Mouse (Mus musculus): ENCODE results near the gene Gpr39. TPM values are rescaled to one million over a fixed set of nuclear protein-coding genes. Genes with fewer than 3 reads are reported as not detected.

Gene Gpr39
- polyA plus RNA-seq, 1 experiment from 2014 or later = 0.06 TPM

DNA sequence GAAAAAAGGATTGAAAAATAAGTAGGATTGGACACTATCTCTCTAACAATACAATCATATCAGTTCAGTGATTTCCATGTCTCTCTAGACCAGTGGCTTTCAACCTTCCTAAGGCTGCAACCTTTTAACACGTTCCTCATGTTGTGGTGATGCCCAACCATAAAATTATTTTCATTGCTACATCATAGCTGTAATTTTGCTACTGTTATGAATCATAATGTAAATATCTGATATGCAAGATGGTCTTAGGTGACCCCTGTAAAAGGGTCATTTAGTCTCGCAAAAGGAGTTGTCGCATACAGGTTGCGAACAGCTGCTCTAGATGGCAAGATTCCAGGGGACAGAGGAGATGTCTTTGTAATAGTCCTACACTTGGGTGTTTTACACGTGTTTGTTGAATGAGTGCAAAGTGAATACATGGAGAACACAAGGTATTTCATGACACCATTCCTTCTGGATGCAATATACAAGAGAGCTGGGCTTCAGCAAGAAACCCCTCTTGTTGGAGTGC is 11.6 kb upstream of the Gpr39 start:
- no peaks in the 10 kb centered on the region for H3K27me3 ChIP-seq (replicated peaks; ENCODE audit: low read depth, poor library complexity, severe bottlenecking)
- no peak overlapping the region for H3K4me3 ChIP-seq
- no peak for DNase-seq (ENCODE audit: low spot score)
- 79% methylated on average over 5 of the region's 5 CpGs for WGBS
- no peak overlapping the region for H3K27ac ChIP-seq (replicated peaks)
- no peaks in the 10 kb centered on the region for H3K36me3 ChIP-seq (replicated peaks)
- no peaks in the 10 kb centered on the region for H3K4me1 ChIP-seq
- no peaks in the 10 kb centered on the region for H3K9me3 ChIP-seq

DNA sequence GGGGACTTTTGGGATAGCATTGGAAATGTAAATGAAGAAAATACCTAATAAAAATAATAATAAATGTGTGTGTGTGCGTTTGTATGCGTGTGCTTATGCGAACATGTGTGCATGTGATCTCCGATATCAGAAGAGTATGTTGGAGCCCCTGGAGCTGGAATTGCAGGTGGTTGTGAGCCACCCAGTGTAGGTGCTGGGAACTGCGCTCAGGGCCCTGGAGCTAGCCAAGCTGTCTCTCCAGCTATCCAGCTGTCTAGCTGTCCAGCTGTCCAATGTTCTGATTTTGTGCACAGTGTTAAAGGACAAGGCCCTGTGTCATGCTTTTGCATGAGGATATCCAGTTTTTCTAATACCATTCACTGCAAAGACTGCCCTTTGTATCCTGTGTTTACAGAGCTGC is 7.8 kb upstream of the Gpr39 start:
- 83% methylated on average over 5 of the region's 5 CpGs for WGBS
- Histone ChIP-seq H3K27me3 (replicated peaks; ENCODE audit: low read depth, poor library complexity, severe bottlenecking) (no peaks in the 10 kb centered on the region), H3K4me1 (no peaks in the 10 kb centered on the region), H3K9me3 (no peaks in the 10 kb centered on the region), H3K36me3 (replicated peaks) (no peaks in the 10 kb centered on the region), H3K4me3 (no peak overlapping the region), H3K27ac (replicated peaks) (no peak overlapping the region)
- peak; percentile 13 for DNase-seq (ENCODE audit: low spot score)

DNA sequence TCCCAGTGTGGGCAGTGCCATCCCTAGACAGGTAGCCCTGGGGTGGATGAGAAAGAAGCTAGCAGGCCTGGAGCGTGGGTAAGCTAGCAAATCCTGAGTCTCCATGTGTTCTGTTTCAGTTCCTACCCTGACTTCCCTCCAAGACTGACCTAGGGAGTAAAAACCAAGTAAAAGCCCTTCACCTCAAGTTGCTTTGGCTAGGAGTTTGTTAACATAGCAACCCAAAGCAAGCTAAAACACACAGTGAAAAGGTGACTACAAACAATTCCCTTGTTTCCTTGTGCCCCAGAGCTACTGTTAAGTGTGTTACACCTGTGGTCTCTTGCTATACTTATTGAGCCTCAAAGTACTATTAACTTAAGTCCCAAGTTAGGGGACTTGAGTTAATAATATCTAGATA is 1.6 kb upstream of the Gpr39 start:
- no peak for DNase-seq (ENCODE audit: low spot score)
- Histone ChIP-seq H3K9me3 (no peaks in the 10 kb centered on the region), H3K36me3 (replicated peaks) (no peaks in the 10 kb centered on the region), H3K27me3 (replicated peaks; ENCODE audit: low read depth, poor library complexity, severe bottlenecking) (no peaks in the 10 kb centered on the region), H3K4me3 (no peak overlapping the region), H3K4me1 (peaks cover 4% of the 10 kb centered on the region), H3K27ac (replicated peaks) (no peak overlapping the region)
- 86% methylated on average over 1 of the region's 1 CpGs for WGBS

DNA sequence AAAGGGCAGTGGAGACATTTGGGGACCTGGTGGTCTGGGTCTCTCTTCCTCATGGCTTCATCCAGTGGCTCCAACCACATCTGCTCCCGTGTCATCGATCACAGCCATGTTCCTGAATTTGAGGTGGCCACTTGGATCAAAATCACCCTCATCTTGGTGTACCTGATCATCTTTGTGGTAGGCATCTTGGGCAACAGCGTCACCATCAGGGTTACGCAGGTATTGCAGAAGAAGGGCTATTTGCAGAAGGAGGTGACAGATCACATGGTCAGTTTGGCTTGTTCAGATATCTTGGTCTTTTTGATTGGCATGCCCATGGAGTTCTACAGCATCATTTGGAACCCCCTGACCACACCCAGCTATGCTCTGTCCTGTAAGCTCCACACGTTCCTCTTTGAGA is 491 bp downstream of the Gpr39 start:
- H3K4me3 ChIP-seq = no peak overlapping the region
- no peaks in the 10 kb centered on the region for H3K36me3 ChIP-seq (replicated peaks)
- H3K27me3 ChIP-seq (replicated peaks; ENCODE audit: low read depth, poor library complexity, severe bottlenecking) = no peaks in the 10 kb centered on the region
- H3K9me3 ChIP-seq = no peaks in the 10 kb centered on the region
- WGBS = 86% methylated on average over 5 of the region's 5 CpGs
- no peak overlapping the region for H3K27ac ChIP-seq (replicated peaks)
- peaks cover 4% of the 10 kb centered on the region for H3K4me1 ChIP-seq
- no peak for DNase-seq (ENCODE audit: low spot score)

DNA sequence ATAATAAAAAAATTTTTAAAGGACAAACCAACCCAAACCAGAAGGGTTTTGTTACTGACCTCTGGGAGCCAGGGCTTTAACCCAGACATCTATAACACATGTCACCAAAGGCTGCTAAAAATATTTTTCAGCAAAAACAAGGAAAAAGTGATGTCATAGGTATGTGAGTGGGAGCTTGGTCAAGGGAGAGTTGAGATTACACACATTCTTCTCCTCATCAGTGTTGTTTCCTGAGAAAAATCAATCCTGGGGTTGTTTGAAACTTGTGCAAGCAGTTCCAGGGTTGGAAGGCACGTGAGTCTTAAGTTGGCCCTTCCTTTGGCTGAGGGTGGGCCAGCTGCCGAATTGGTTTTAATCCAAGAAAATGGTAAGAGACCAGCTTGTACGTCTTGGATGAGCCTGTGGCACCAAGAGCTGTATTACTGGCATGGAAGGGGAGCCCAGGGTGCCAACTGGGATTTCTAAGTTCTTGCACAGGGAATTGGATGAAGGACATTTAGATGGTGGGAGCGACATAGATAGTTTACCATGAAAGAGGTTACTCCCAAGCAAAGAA is 2.8 kb downstream of the Gpr39 start:
- Histone ChIP-seq H3K36me3 (replicated peaks) (no peaks in the 10 kb centered on the region), H3K4me3 (no peak overlapping the region), H3K27ac (replicated peaks) (no peak overlapping the region), H3K4me1 (peaks cover 4% of the 10 kb centered on the region), H3K9me3 (no peaks in the 10 kb centered on the region), H3K27me3 (replicated peaks; ENCODE audit: low read depth, poor library complexity, severe bottlenecking) (no peaks in the 10 kb centered on the region)
- DNase-seq (ENCODE audit: low spot score) = no peak
- 84% methylated on average over 4 of the region's 4 CpGs for WGBS

DNA sequence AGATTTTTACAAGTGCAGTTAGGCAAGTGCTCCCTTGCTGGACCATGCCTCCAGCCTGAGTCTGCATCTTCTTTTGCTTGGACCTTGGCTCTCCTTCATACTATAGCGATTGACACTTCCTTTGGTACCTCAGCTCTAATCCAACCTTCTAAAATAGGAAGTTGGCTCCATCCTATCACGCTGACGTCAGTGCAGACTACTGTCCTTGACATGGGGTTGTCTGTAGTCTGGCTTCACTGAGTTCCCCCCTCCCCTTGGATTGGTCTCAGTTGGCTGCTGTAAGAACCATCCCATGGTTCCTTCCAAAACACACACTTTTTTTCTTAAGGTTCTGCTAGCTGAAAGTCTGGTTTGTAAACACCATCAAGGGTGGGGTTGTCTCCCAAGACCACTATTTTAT is 7.6 kb downstream of the Gpr39 start:
- H3K36me3 ChIP-seq (replicated peaks) = no peaks in the 10 kb centered on the region
- no peak for DNase-seq (ENCODE audit: low spot score)
- H3K9me3 ChIP-seq = no peaks in the 10 kb centered on the region
- H3K4me1 ChIP-seq = no peaks in the 10 kb centered on the region
- WGBS = 81% methylated on average over 3 of the region's 3 CpGs
- H3K27ac ChIP-seq (replicated peaks) = no peak overlapping the region
- no peak overlapping the region for H3K4me3 ChIP-seq
- no peaks in the 10 kb centered on the region for H3K27me3 ChIP-seq (replicated peaks; ENCODE audit: low read depth, poor library complexity, severe bottlenecking)

DNA sequence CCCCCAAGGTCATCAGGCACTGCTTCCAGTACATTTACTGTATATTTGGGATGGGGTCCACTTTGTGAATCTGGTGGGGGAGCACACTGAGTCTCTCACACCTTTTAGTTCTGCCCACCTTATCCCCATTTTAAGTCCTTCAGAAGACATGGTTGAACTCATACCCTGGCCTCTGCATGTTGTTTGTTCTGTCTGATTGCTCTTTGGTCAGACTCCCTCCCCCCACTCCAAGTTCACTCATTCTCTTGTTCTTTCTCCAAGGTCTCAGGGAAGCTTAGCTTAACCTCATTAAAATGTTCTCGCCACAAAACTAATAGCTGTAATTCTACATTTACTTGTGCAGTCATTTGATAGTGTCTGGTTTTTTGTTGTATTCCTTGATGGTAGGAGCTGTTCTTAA is 8.5 kb downstream of the Gpr39 start:
- no peak overlapping the region for H3K27ac ChIP-seq (replicated peaks)
- H3K4me3 ChIP-seq = no peak overlapping the region
- H3K4me1 ChIP-seq = no peaks in the 10 kb centered on the region
- H3K9me3 ChIP-seq = no peaks in the 10 kb centered on the region
- no peak for DNase-seq (ENCODE audit: low spot score)
- no peaks in the 10 kb centered on the region for H3K27me3 ChIP-seq (replicated peaks; ENCODE audit: low read depth, poor library complexity, severe bottlenecking)
- H3K36me3 ChIP-seq (replicated peaks) = no peaks in the 10 kb centered on the region
- WGBS = 87% methylated on average over 1 of the region's 1 CpGs

DNA sequence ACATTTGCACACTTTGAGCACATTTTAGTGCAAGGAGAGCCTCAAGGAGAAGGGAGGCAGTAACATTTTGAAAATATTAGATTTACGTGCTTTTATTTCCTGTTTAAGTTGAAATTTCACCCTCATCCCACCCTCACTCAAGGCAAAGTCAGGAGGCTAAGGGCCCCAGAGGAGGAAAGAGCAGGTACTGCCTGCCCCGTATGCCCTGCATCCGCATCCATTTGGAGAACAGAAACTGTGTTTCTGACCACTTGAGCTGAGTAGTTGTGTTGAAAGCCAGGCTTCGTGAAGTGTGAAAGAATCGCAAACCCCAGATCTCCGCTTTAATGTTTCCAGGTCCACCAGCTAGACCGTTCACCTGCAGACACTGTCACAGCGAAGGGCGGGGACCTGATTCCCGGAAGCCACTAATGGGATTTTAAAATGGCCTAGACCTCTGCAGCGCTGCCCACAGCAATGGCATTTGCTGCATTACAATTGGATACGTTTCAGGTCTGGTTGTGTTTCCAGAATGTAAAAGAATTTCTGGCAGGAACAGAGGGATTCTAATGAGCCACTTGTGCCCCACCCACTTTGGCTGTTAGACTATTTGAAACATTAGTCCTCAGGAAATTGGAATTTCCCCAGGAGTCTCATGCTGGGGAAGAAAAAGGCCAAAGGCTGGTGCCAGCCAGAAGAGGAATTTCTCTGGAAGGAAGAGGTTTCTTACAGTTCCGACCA is 11.1 kb downstream of the Gpr39 start:
- WGBS = 86% methylated on average over 13 of the region's 13 CpGs
- Histone ChIP-seq H3K9me3 (no peaks in the 10 kb centered on the region), H3K27ac (replicated peaks) (no peak overlapping the region), H3K4me1 (no peaks in the 10 kb centered on the region), H3K27me3 (replicated peaks; ENCODE audit: low read depth, poor library complexity, severe bottlenecking) (no peaks in the 10 kb centered on the region), H3K36me3 (replicated peaks) (no peaks in the 10 kb centered on the region), H3K4me3 (no peak overlapping the region)
- no peak for DNase-seq (ENCODE audit: low spot score)

DNA sequence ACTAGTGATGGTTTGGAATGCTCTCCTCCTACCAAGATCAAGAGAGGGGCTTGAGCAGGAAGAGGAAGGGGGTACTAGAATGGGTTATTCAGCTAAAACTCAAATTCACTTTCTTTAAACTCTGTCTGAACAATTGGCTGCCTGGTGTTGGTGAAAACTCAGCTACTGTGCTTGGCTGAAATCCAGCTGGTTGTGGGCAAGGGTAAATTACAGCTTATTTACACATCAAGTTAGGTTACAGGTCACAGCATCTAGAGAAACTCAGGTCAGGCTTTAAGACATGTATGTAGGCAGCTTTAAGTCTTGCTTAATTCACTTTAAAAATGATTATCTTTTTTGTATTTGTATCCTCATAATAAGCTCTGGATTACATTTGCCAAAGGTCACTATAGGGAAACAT is 16.7 kb downstream of the Gpr39 start:
- Histone ChIP-seq H3K9me3 (no peaks in the 10 kb centered on the region), H3K4me3 (no peak overlapping the region), H3K27me3 (replicated peaks; ENCODE audit: low read depth, poor library complexity, severe bottlenecking) (no peaks in the 10 kb centered on the region), H3K4me1 (no peaks in the 10 kb centered on the region), H3K27ac (replicated peaks) (no peak overlapping the region), H3K36me3 (replicated peaks) (no peaks in the 10 kb centered on the region)
- no peak for DNase-seq (ENCODE audit: low spot score)

DNA sequence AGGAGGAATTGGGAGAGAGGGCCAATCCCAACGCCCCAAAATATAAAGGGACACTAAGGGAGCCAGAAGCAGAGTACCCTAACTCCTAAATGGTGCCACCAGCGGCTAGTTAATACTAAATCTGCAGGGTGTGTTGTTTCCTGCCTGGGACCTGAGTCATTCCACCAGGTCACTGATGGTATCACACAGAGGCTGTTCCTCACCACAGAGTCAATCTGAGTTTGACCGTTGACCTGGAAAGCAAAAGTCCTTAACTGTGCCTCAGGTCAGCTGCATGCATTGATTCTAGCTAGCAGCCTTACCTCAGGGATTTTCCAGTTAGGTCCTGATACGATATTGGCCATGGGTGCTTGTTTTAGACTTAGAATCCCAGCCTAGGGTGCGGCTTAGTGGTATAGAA is 17.5 kb downstream of the Gpr39 start:
- no peaks in the 10 kb centered on the region for H3K4me1 ChIP-seq
- no peak for DNase-seq (ENCODE audit: low spot score)
- 80% methylated on average over 5 of the region's 5 CpGs for WGBS
- no peak overlapping the region for H3K27ac ChIP-seq (replicated peaks)
- no peaks in the 10 kb centered on the region for H3K27me3 ChIP-seq (replicated peaks; ENCODE audit: low read depth, poor library complexity, severe bottlenecking)
- H3K9me3 ChIP-seq = no peaks in the 10 kb centered on the region
- H3K36me3 ChIP-seq (replicated peaks) = no peaks in the 10 kb centered on the region
- H3K4me3 ChIP-seq = no peak overlapping the region

DNA sequence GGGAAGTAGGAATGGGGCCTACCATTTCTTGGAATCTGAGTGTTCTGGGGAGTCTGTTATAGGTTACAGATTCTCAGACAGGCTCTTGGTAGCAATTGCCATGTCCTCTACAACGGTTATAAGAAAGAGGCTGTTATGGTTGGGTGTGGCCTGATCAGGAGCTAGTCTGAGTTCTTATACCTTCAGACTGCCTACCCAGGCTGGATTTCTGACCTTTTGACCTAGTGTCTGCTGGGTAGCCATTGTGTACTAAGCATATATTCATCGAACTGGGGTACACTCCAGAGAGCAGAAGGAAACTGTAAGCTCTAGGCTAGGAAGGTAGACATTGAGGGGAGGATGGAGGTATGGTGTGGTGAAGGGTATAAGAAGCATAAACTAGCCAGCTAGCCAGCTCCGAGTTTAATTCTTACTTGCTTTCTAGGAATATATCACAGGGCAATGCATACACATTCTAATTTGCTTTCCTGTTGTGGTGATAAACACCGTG is 24.4 kb downstream of the Gpr39 start:
- Histone ChIP-seq H3K9me3 (no peaks in the 10 kb centered on the region), H3K4me1 (no peaks in the 10 kb centered on the region), H3K27ac (replicated peaks) (no peak overlapping the region), H3K36me3 (replicated peaks) (no peaks in the 10 kb centered on the region), H3K4me3 (no peak overlapping the region), H3K27me3 (replicated peaks; ENCODE audit: low read depth, poor library complexity, severe bottlenecking) (no peaks in the 10 kb centered on the region)
- 83% methylated on average over 4 of the region's 4 CpGs for WGBS
- no peak for DNase-seq (ENCODE audit: low spot score)

DNA sequence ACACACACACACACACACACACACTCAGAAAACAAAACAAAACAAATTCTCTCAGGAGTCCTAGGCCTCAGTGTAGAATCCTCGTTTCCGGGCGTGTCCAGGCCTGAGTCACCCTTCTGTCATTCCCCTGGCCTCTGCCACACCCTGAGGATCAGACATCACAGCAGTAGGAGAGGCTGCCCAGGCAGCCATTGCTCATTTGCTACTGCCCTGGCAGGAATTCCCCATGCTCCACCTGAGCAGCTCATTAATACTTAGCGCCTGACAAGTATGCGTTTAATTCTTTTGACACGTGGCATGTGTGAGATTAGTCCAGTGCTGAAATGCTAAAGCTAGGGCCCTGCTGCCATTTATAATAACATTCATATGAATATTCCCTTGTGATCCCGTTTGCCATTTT is 25.0 kb downstream of the Gpr39 start:
- Histone ChIP-seq H3K4me1 (no peaks in the 10 kb centered on the region), H3K36me3 (replicated peaks) (no peaks in the 10 kb centered on the region), H3K4me3 (no peak overlapping the region), H3K27me3 (replicated peaks; ENCODE audit: low read depth, poor library complexity, severe bottlenecking) (no peaks in the 10 kb centered on the region), H3K27ac (replicated peaks) (no peak overlapping the region), H3K9me3 (no peaks in the 10 kb centered on the region)
- 84% methylated on average over 7 of the region's 7 CpGs for WGBS
- DNase-seq (ENCODE audit: low spot score) = peak; percentile 11

DNA sequence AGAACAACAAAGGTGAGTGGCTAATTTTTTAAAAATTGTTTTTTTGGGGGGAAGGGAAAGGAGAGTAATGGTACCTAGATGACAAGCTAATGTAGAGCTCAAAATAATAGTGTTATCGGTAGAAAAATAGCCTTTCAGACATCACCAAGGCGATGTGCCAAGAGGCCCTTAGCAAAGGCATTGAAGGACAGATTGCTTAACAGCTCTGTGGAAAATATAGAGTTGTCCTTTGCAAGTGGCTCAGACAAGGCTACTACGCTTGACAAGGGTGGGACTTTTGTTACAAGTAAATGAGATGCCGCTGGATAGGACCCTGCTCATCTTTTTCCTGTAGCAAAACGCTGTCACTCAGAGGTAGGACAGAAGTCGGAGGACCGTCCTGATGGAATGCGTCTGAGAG is 25.5 kb downstream of the Gpr39 start:
- DNase-seq (ENCODE audit: low spot score) = no peak
- Histone ChIP-seq H3K4me1 (no peaks in the 10 kb centered on the region), H3K4me3 (no peak overlapping the region), H3K36me3 (replicated peaks) (no peaks in the 10 kb centered on the region), H3K27ac (replicated peaks) (no peak overlapping the region), H3K9me3 (no peaks in the 10 kb centered on the region), H3K27me3 (replicated peaks; ENCODE audit: low read depth, poor library complexity, severe bottlenecking) (no peaks in the 10 kb centered on the region)
- 85% methylated on average over 8 of the region's 8 CpGs for WGBS

All from embryonic facial prominence, embryonic 10.5 days (tissue).